Mouse (Mus musculus) inflammation-experienced regulatory T-cells (primary cell): ENCODE results near the gene Cldn34c1. TPM values are rescaled to one million over a fixed set of nuclear protein-coding genes. Genes with fewer than 3 reads are reported as not detected.

Source experiments
- polyA plus RNA-seq, 2 experiments: library from polyadenylated mRNA; unstranded; fragments of 100-300 nt; shearing (Covaris generic); gene quantifications; one replicate each; pipeline ENCODE4 v1.2.1; 2017

The Cldn34c1 gene
- 1 to 10 TPM in 1 of 2 experiments, under 1 TPM in 1; 0.66 to 2.1 TPM for polyA plus RNA-seq

GRCm38 (mm10) chrX:123103291-123104260 is at the start of gene Cldn34c1:
Cldn34c1 (plus strand) TSS chrX:123103495.

GRCm38 (mm10) chrX:123222381-123222780 is 119.1 kb downstream of the Cldn34c1 start, which contains the start of gene Srsx:
Srsx (minus strand) TSS chrX:123222481.

Other genes starting within 250 kb of the Cldn34c1 start
- gene Gm17521, start 73.8 kb upstream of the Cldn34c1 start, polyA plus RNA-seq: under 1 TPM in 1 of 2 experiments, not detected in 1; 0.71 TPM
- not detected for gene Srsx, start 119.0 kb downstream of the Cldn34c1 start, polyA plus RNA-seq
- not detected for gene Gm17577, start 143.4 kb downstream of the Cldn34c1 start, polyA plus RNA-seq